Mouse (Mus musculus): Measurements from ENCODE around the gene Stil. TPM values are rescaled to one million over a fixed set of nuclear protein-coding genes. Genes with fewer than 3 reads are reported as not detected.

The Stil gene
- 2.3 and 2.5 TPM in 2 replicates for polyA plus RNA-seq (2012)

DNA sequence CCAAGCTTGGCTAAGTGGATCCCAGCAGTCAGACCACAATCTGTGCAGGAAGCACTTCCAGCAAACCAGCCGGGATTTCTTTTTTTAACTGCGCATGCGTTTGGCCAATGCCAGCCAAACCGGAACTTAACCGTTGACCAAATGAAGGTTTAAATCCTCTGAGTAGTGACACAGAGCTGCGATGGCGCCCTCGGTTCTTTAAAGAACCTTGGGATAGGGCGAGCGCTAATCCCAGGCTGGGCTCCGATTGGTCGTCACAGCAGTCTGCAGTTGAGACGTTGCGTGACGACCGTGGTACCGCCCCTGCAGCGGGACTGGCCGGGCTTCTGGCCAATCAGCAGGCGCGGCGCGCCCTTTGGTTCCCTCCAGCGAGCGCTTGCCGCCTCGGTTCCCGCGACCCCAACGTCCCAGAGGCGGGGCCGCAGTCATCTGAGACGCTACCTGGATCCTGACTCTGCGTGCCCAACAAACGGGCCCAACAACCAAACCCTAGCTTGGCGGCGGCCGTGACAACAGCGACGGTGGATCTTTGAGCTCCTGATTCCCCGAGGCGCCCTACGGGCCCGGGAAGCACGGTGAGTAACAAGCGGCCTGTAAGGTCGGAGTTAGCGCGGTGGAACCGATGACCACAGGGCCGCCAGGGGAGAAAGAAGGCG is at the start of gene Stil:
Stil (plus strand) TSS at position 387 of the 656 bp plus-strand sequence.

DNA sequence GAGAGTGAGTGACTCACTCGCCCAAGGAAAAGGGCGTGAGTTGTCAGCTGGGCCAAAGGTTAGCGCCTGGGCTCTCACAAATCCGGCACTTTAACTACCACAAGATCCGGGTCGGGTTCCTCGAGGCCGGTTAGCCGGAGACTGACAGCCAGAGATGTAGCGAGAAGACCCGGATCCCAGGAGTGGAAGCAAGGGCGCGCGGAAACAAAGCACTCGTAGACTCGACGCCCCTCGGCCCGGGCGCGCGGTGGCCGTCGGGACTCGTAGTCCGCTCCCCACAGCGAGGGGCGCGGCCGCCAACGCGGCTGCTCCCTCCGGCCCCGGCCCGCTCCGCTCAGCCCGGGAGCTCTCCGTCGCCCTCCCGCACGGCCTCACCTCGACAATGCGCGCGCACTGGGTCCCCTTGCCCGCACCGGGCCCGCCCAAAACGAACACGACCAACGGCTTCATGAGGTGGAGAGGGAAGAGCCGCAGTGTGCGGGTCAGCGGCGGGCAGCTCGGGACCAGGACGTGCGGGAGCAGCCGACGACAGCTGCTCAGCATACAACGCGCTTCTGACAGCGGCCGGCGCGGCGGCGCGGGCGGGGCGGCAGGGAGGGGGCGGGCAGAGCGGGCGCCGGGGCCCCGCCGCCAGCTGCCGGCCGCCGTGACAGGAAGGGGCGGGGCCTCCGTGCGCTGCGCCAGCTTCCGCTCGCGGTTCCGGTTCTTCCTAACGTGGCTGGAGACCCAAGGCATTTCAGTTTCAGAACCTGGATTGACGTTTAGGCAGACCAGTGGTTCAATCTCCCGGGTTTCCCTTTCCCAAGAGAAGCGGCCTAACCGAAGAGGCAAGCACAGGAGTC is 13.1 kb upstream of the Stil start, which contains the start of gene Cmpk1:
Cmpk1 (minus strand) TSS at position 651 of the 842 bp plus-strand sequence.

GRCm38 (mm10) chr4:115056371-115056920 is 56.5 kb downstream of the Stil start, which contains the start of gene Tal1:
TSS of gene Tal1 (plus strand) at chr4:115056426.

DNA sequence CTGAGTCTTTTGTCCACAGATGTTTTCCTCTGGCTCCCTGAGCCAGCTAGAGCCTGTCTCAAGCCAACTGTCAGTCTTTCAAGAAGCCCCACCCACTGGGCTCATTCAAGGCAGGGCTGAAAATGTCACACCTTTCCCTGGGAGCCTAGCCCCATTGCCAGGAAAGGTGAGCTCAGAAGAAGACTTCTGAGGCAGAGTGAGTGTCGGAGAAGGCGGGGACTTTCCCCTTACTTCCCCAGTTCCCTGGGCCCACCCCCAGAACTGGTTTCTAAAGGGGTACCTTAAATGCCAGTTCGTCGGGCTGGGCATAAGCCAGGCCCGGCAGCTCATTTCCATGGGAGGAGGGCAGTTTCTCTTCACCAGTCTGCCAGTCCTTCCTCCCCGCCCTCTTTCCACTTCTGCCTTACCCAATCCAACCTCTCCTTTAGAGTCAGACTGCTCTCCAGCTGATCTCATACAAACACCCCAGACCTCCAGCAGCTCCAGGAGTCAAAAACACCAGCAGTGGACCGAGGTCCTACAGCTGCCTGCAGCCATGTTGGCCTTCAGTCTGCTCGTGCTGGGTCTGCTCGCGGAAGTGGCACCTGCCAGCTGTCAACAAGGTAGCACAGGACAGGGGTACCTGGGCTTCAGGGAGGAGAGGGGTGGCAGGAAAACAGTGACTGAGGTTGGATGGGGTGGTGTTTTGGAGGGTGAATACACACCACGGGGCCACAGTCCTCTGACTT is 88.8 kb downstream of the Stil start, which contains the start of gene Pdzk1ip1:
Pdzk1ip1 (plus strand) TSS at position 98 of the 728 bp plus-strand sequence.

Other genes with a start within 250 kb of the Stil start
- 0.11 TPM in 1 of 2 replicates, not detected in the other for gene Gm12830, start 178.4 kb upstream of the Stil start, polyA plus RNA-seq (2012)
- 6.5 and 8.4 TPM in 2 replicates for gene Foxd2, start 91.3 kb upstream of the Stil start, polyA plus RNA-seq (2012)
- 0.13 TPM in 1 of 2 replicates, not detected in the other for gene Foxe3, start 74.1 kb upstream of the Stil start, polyA plus RNA-seq (2012)
- gene Cmpk1, start 12.9 kb upstream of the Stil start, polyA plus RNA-seq (2012): 55.1 and 65.9 TPM in 2 replicates
- gene Tal1, start 56.3 kb downstream of the Stil start, polyA plus RNA-seq (2012): 56.2 and 76.1 TPM in 2 replicates
- 1.1 and 2.4 TPM in 2 replicates for gene Pdzk1ip1, start 88.5 kb downstream of the Stil start, polyA plus RNA-seq (2012)
- 0.01 TPM in 1 of 2 replicates, not detected in the other for gene Cyp4x1, start 134.1 kb downstream of the Stil start, polyA plus RNA-seq (2012)
- not detected in 2 replicates for gene Cyp4a29, start 241.9 kb downstream of the Stil start, polyA plus RNA-seq (2012)

Data from megakaryocyte-erythroid progenitor cell, adult 5 weeks (primary cell).